7 mouse cellular contexts compared by ENCODE assay signal in the genomic region with DNA sequence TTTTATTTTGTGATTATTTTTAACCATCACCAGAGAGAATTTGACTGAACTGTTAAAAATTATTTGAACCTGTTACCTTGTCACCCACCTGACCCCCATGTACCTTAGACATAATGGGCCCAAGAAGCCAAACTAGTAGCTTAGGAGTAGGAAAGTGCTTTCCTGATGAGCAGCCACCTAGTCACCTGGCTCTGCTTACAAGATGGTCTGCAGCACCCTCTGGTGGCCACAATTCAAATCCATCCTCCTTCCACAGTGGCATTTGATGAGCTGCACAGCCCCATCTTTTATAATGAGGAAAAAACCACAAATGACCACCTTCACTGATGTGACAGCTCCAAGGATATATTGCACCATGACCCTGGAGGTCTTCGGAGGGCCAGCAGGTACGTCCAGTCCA. TPM values are rescaled to one million over a fixed set of nuclear protein-coding genes. Genes with fewer than 3 reads are reported as not detected.
A peak's percentile ranks its signal among the peaks of the same experiment; 100 is the strongest.
DNase-seq lines count a peak whose midpoint lies in the region; ATAC-seq and TF ChIP-seq lines count a peak whose summit lies in the region.

No protein-coding gene starts in this region.

- ATAC-seq in forebrain, embryonic 16.5 days: peak; percentile 79
- no peak; the same call in 1 of the 2 replicates for ATAC-seq in limb, embryonic 14.5 days (ENCODE audit: low FRiP score, low read depth)
- peak; percentile 68; the same call in 1 of the 2 replicates for ATAC-seq in neural tube, embryonic 15.5 days (ENCODE audit: low FRiP score)

- no peak for TF ChIP-seq POLR2A in CH12.LX (IDR thresholded peaks at IDR 0.05; ENCODE audit: low read depth, low read length)
- no peak for TF ChIP-seq POLR2A in limb, embryonic 14.5 days (IDR thresholded peaks at IDR 0.05; ENCODE audit: borderline replicate concordance, extremely low read depth, insufficient read depth, insufficient read length)

- H3K36me3 ChIP-seq in CH12.LX (replicated peaks in 1 of 2; ENCODE audit: control insufficient read depth in 1 of 2, insufficient read depth in 1 of 2, low read length in 1 of 2): peaks cover 34 to 73% of the 10 kb centered on the region in 2 experiments
- peaks cover 19% of the 10 kb centered on the region for H3K36me3 ChIP-seq in forebrain, embryonic 16.5 days (ENCODE audit: control insufficient read depth, insufficient read depth)
- H3K36me3 ChIP-seq in limb, embryonic 14.5 days (ENCODE audit: control insufficient read depth, insufficient read depth, low read length): peaks cover 59% of the 10 kb centered on the region
- H3K36me3 ChIP-seq in neural tube, embryonic 15.5 days: peaks cover 50% of the 10 kb centered on the region

- H3K4me2 ChIP-seq in CH12.LX (ENCODE audit: insufficient read depth, low read depth, poor library complexity, severe bottlenecking): no peak overlapping the region
- H3K4me2 ChIP-seq in forebrain, embryonic 16.5 days (ENCODE audit: low read length): no peak overlapping the region
- no peak overlapping the region for H3K4me2 ChIP-seq in limb, embryonic 14.5 days (replicated peaks; ENCODE audit: low read depth, low read length, severe bottlenecking)
- no peak overlapping the region for H3K4me2 ChIP-seq in neural tube, embryonic 15.5 days

- peak; percentile 39 for TF ChIP-seq RAD21 in CH12.LX (IDR thresholded peaks at IDR 0.05; ENCODE audit: low read depth, low read length)

- TF ChIP-seq CTCF in CH12.LX (conservative IDR thresholded peaks at IDR 0.05 in 1 of 2, IDR thresholded peaks at IDR 0.05 in 1 of 2; ENCODE audit: low read depth in 2 of 2, low read length in 2 of 2): peak; percentile 59 to 60

- dilution Hi-C loops in CH12.LX (cut with MboI; ENCODE audit: extremely low pct_ligation_motif_present, extremely low pct_unique_long_range_greater_than_20kb, low sequenced_read_pairs): no loop called here

- no peak for TF ChIP-seq EP300 in CH12.LX (IDR thresholded peaks at IDR 0.05; ENCODE audit: low read length)

- DNase-seq in A20 (ENCODE audit: low read depth, low spot score) (peak; percentile 38), CH12.LX (ENCODE audit: extremely low read depth) (peak; percentile 43)
- DNase-seq in c-Kit-positive CD71-positive TER-119-positive erythroid progenitor cells, embryonic 14.5 days (ENCODE audit: low spot score): peak; percentile 16
- DNase-seq in kidney, adult 8-10 months: peak; percentile 24 to 60
- peak; percentile 39 for DNase-seq in limb, embryonic 14.5 days (ENCODE audit: low spot score)

- no peaks in the 10 kb centered on the region for H3K79me2 ChIP-seq in CH12.LX (replicated peaks; ENCODE audit: control insufficient read depth, extremely low read depth, insufficient read depth, poor library complexity, severe bottlenecking)

- no peak overlapping the region for H3K4me3 ChIP-seq in CH12.LX (replicated peaks in 1 of 3; ENCODE audit: low read depth in 2 of 3, low read length in 2 of 3, poor library complexity in 1 of 3)
- H3K4me3 ChIP-seq in forebrain, embryonic 16.5 days (replicated peaks; ENCODE audit: low read length): no peak overlapping the region
- H3K4me3 ChIP-seq in limb, embryonic 14.5 days (replicated peaks; ENCODE audit: low read length): no peak overlapping the region
- no peak overlapping the region for H3K4me3 ChIP-seq in neural tube, embryonic 15.5 days (replicated peaks)

- H3K4me1 ChIP-seq in CH12.LX (ENCODE audit: control insufficient read depth in 1 of 2, insufficient read depth in 2 of 2): no peaks in the 10 kb centered on the region
- H3K4me1 ChIP-seq in forebrain, embryonic 16.5 days (replicated peaks; ENCODE audit: control insufficient read depth, insufficient read depth, low read length): no peaks in the 10 kb centered on the region
- H3K4me1 ChIP-seq in limb, embryonic 14.5 days (ENCODE audit: control insufficient read depth, insufficient read depth, low read length): no peaks in the 10 kb centered on the region
- H3K4me1 ChIP-seq in neural tube, embryonic 15.5 days: no peaks in the 10 kb centered on the region

- H3K27ac ChIP-seq in CH12.LX (ENCODE audit: insufficient read depth, low read depth): no peak overlapping the region
- H3K27ac ChIP-seq in forebrain, embryonic 16.5 days (ENCODE audit: low read length): no peak overlapping the region
- no peak overlapping the region for H3K27ac ChIP-seq in limb, embryonic 14.5 days (replicated peaks; ENCODE audit: low read depth, low read length)
- H3K27ac ChIP-seq in neural tube, embryonic 15.5 days (replicated peaks): no peak overlapping the region

- H3K9ac ChIP-seq in CH12.LX (ENCODE audit: insufficient read depth, low read depth): no peak overlapping the region
- H3K9ac ChIP-seq in forebrain, embryonic 16.5 days (replicated peaks; ENCODE audit: low read depth, low read length): no peak overlapping the region
- H3K9ac ChIP-seq in limb, embryonic 14.5 days (ENCODE audit: low read depth, low read length, severe bottlenecking): no peak overlapping the region
- H3K9ac ChIP-seq in neural tube, embryonic 15.5 days (replicated peaks): no peak overlapping the region

- no peaks in the 10 kb centered on the region for H3K9me3 ChIP-seq in CH12.LX (replicated peaks; ENCODE audit: low read length)
- H3K9me3 ChIP-seq in forebrain, embryonic 16.5 days (ENCODE audit: control insufficient read depth, low read length): no peaks in the 10 kb centered on the region
- no peaks in the 10 kb centered on the region for H3K9me3 ChIP-seq in limb, embryonic 14.5 days (ENCODE audit: control insufficient read depth, low read length)
- no peaks in the 10 kb centered on the region for H3K9me3 ChIP-seq in neural tube, embryonic 15.5 days (replicated peaks)

- WGBS in forebrain, embryonic 16.5 days: 83% methylated on average over 2 of the region's 2 CpGs
- WGBS in limb, embryonic 14.5 days: 76% methylated on average over 2 of the region's 2 CpGs
- 86% methylated on average over 2 of the region's 2 CpGs for WGBS in neural tube, embryonic 15.5 days

- no peaks in the 10 kb centered on the region for H3K27me3 ChIP-seq in CH12.LX (replicated peaks)
- no peaks in the 10 kb centered on the region for H3K27me3 ChIP-seq in forebrain, embryonic 16.5 days (replicated peaks; ENCODE audit: control insufficient read depth, insufficient read depth, low read length)
- H3K27me3 ChIP-seq in limb, embryonic 14.5 days (ENCODE audit: control insufficient read depth, insufficient read depth, low read length): no peaks in the 10 kb centered on the region
- no peaks in the 10 kb centered on the region for H3K27me3 ChIP-seq in neural tube, embryonic 15.5 days (replicated peaks)

- in situ Hi-C loops in CH12.LX (cut with MboI; ENCODE audit: low pct_ligation_motif_present, low pct_unique_long_range_greater_than_20kb, low sequenced_read_pairs): no loop called here

TF ChIP-seq in CH12.LX, 34 proteins besides CTCF, POLR2A, EP300 and RAD21:
- no peak for TF ChIP-seq POLR2AphosphoS2 (IDR thresholded peaks at IDR 0.05; ENCODE audit: low read depth, low read length)
- TF ChIP-seq NELFE (IDR thresholded peaks at IDR 0.05; ENCODE audit: low read depth, low read length): no peak
- no peak for TF ChIP-seq ZC3H11A (IDR thresholded peaks at IDR 0.05; ENCODE audit: low read depth, low read length)
- TF ChIP-seq SMC3 (IDR thresholded peaks at IDR 0.05; ENCODE audit: low read depth, low read length): peak; percentile 18
- TF ChIP-seq MAZ (IDR thresholded peaks at IDR 0.05; ENCODE audit: low read depth, low read length): no peak
- TF ChIP-seq JUND (conservative IDR thresholded peaks at IDR 0.05; ENCODE audit: low read depth, low read length): no peak

RNA-seq across cellular contexts. Expression of a gene that starts 50.5 kb away (rescaled TPM):
- total RNA-seq in CH12.LX (2012; rRNA removed) (24.7 and 25.8 TPM in 2 replicates), CH12.LX (2014; rRNA removed) (25.5 and 26.8 TPM in 2 replicates)
- polyA plus RNA-seq in CH12.LX (2012; ENCODE audit: insufficient read length, low read depth): 24.2 and 29.5 TPM in 2 replicates
- 35.7 and 39.3 TPM in 2 replicates for polyA plus RNA-seq in forebrain, embryonic 16.5 days (2015; fragmentation: Nextera tagmentation; extraction: Ambion mirVana)
- 60.9 and 64.4 TPM in 2 replicates for polyA plus RNA-seq in limb, embryonic 14.5 days (2012; rRNA removed)
- polyA plus RNA-seq in limb, embryonic 14.5 days (2014; fragmentation: Nextera tagmentation; extraction: Ambion mirVana): 39.3 and 40.7 TPM in 2 replicates
- 23.5 and 26.0 TPM in 2 replicates for polyA plus RNA-seq in neural tube, embryonic 15.5 days (2015; fragmentation: Nextera tagmentation; extraction: Ambion mirVana)
